10 mouse cellular contexts compared by ENCODE assay signal in the genomic region with DNA sequence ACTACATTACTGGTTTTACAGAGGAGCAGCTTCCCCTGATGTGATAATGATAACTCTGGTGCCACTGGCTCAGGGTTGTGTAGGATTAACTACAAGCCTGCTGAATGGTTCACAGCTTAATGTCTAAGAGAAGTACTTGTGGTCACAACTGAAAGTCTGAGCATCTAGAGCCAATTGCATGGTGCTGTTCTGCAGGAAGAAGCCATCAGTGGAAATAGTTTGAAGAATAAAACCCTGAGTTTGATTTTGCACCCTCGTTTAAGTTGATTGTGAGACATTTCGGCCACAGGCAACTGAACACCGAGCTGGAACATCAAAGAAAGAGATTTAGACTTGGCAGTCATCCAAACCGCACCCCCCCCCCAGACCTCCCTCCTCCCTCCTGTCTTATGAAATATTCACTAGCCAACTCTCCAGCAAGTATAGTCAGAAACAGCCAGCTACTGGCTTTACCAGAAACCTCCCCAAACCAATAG. TPM values are rescaled to one million over a fixed set of nuclear protein-coding genes. Genes with fewer than 3 reads are reported as not detected.
DNase-seq lines count a peak whose midpoint lies in the region; ATAC-seq and TF ChIP-seq lines count a peak whose summit lies in the region.
"Had no signal": no experiment of that assay in that cellular context is flagged by ENCODE, and none has a peak within 500 bp of the region (broad histone marks: within the 10 kb centered on the region; RNA-seq: fewer than 3 reads in every experiment).

No protein-coding gene starts in this region.

- H3K4me3 ChIP-seq in midbrain, embryonic 10.5 days = no peak overlapping the region
- H3K4me3 ChIP-seq in midbrain, postnatal 0 days (ENCODE audit: low read depth, low read length) = no peak overlapping the region
- H3K4me3 ChIP-seq: megakaryocyte, embryonic 14.5 days had no signal

- TF ChIP-seq CTCF in midbrain, postnatal 0 days (IDR thresholded peaks at IDR 0.05) = no peak

- no peak for ATAC-seq in midbrain, postnatal 0 days (ENCODE audit: low FRiP score)

- WGBS in midbrain, embryonic 10.5 days = 76% methylated on average over 4 of the region's 4 CpGs
- WGBS in midbrain, postnatal 0 days = 7% methylated on average over 4 of the region's 4 CpGs

- no peak overlapping the region for H3K9ac ChIP-seq in midbrain, postnatal 0 days (replicated peaks; ENCODE audit: low read length, poor library complexity, severe bottlenecking)

- H3K36me3 ChIP-seq in midbrain, embryonic 10.5 days = no peaks in the 10 kb centered on the region
- no peaks in the 10 kb centered on the region for H3K36me3 ChIP-seq in midbrain, postnatal 0 days (ENCODE audit: insufficient read depth, low read length)

- H3K27me3 ChIP-seq in midbrain, embryonic 10.5 days (ENCODE audit: low read depth, poor library complexity, severe bottlenecking) = no peaks in the 10 kb centered on the region
- no peaks in the 10 kb centered on the region for H3K27me3 ChIP-seq in midbrain, postnatal 0 days (ENCODE audit: insufficient read depth, low read length)

- no peak overlapping the region for H3K4me2 ChIP-seq in midbrain, postnatal 0 days (ENCODE audit: low read depth, low read length, poor library complexity, severe bottlenecking)

- peaks cover 19% of the 10 kb centered on the region for H3K4me1 ChIP-seq in midbrain, embryonic 10.5 days
- no peaks in the 10 kb centered on the region for H3K4me1 ChIP-seq in midbrain, postnatal 0 days (ENCODE audit: insufficient read depth, low read length)
- H3K4me1 ChIP-seq: megakaryocyte, embryonic 14.5 days had no signal

- H3K9me3 ChIP-seq in midbrain, embryonic 10.5 days (replicated peaks) = no peaks in the 10 kb centered on the region
- H3K9me3 ChIP-seq in midbrain, postnatal 0 days (ENCODE audit: low read length) = no peaks in the 10 kb centered on the region
- H3K9me3 ChIP-seq: megakaryocyte, embryonic 14.5 days had no signal

- DNase-seq in adrenal gland, postnatal 10 days = peak; percentile 51
- no peak for DNase-seq in adrenal gland, postnatal 4 days (ENCODE audit: low spot score in 2 of 2)
- DNase-seq in midbrain, embryonic 10.5 days (ENCODE audit: low spot score) = peak; percentile 27
- DNase-seq in midbrain, postnatal 0 days (ENCODE audit: low spot score) = no peak
- DNase-seq in forelimb bud, embryonic 11.5 days (ENCODE audit: low read depth, low spot score) = peak; percentile 61
- peak; percentile 75 for DNase-seq in naive thymus-derived CD4-positive, alpha-beta T cell, adult 2 months (ENCODE audit: low read depth)
- DNase-seq in gastrocnemius, adult 18-20 months (ENCODE audit: low spot score) = no peak
- DNase-seq in layer of hippocampus, postnatal 25 days (ENCODE audit: extremely low spot score in 1 of 2, low spot score in 1 of 2) = no peak

- H3K27ac ChIP-seq in midbrain, embryonic 10.5 days (replicated peaks) = no peak overlapping the region
- H3K27ac ChIP-seq in midbrain, postnatal 0 days (ENCODE audit: low read depth, low read length) = no peak overlapping the region

RNA-seq across cellular contexts. Expression of a gene that starts 19.7 kb away (rescaled TPM):
- not detected for total RNA-seq in adrenal gland, postnatal 10 days (2021)
- not detected for total RNA-seq in adrenal gland, postnatal 4 days (2021)
- polyA plus RNA-seq in midbrain, embryonic 10.5 days (2016; fragmentation: Nextera tagmentation; extraction: Ambion mirVana) = 0.23 and 0.41 TPM in 2 replicates
- total RNA-seq in midbrain, postnatal 0 days (2014; rRNA removed) = 1.2 TPM in 1 of 2 replicates, not detected in the other
- polyA plus RNA-seq in midbrain, postnatal 0 days (2015; fragmentation: Nextera tagmentation; extraction: Ambion mirVana) = 0.54 TPM in 1 of 2 replicates, not detected in the other
- total RNA-seq in gastrocnemius, adult 18-20 months (2021) = not detected
- total RNA-seq in layer of hippocampus, postnatal 25 days (2021) = under 1 TPM in 1 of 2 experiments, not detected in 1; 0.99 TPM
- total RNA-seq: adrenal gland, postnatal 36 days had no signal

RNA-seq across cellular contexts. Expression of a gene that starts 28.6 kb away (rescaled TPM):
- total RNA-seq in adrenal gland, postnatal 10 days (2021) = not detected
- not detected for total RNA-seq in adrenal gland, postnatal 4 days (2021)
- 0.19 and 0.38 TPM in 2 replicates for polyA plus RNA-seq in midbrain, embryonic 10.5 days (2016; fragmentation: Nextera tagmentation; extraction: Ambion mirVana)
- total RNA-seq in midbrain, postnatal 0 days (2014; rRNA removed) = 0.66 and 5.9 TPM in 2 replicates
- polyA plus RNA-seq in midbrain, postnatal 0 days (2015; fragmentation: Nextera tagmentation; extraction: Ambion mirVana) = 1.9 and 2.0 TPM in 2 replicates
- total RNA-seq in gastrocnemius, adult 18-20 months (2021) = not detected
- total RNA-seq in layer of hippocampus, postnatal 25 days (2021) = under 1 TPM in 1 of 2 experiments, not detected in 1; 0.52 TPM
- total RNA-seq: adrenal gland, postnatal 36 days had no signal

Comparison
In these comparisons a context has a peak if more than half of its experiments do, and no peak if none do; other contexts are left out.
1. DNase-seq: peak in adrenal gland, postnatal 10 days (single experiment), midbrain, embryonic 10.5 days (single experiment), forelimb bud, embryonic 11.5 days (single experiment) and naive thymus-derived CD4-positive, alpha-beta T cell, adult 2 months (single experiment); none in adrenal gland, postnatal 4 days (0 of 2), midbrain, postnatal 0 days (single experiment), gastrocnemius, adult 18-20 months (single experiment) and layer of hippocampus, postnatal 25 days (0 of 2).